Mouse (Mus musculus) small intestine, adult 2 months (tissue): ENCODE measurements at regions not wholly inside any gene's neighbourhood (a gene's known extent, or its start where the extent isn't known, plus 50 kb on each side); places are given as distances from the start of the nearest gene placed in this dataset.

Experiments used
- H3K27ac ChIP-seq: fragments of 200-500 bp; 2 replicates; pipeline ENCODE4 v1.5.1; 2012; ENCODE audit warnings: low read depth, low read length, control low read depth, inconsistent platforms; ENCODE audit not compliant: insufficient read depth
- H3K27me3 ChIP-seq: fragments of 200-500 bp; 2 replicates; pipeline ENCODE4 v1.6.1; 2012; ENCODE audit warnings: mild to moderate bottlenecking, moderate library complexity, low read length, inconsistent platforms; ENCODE audit not compliant: control insufficient read depth, insufficient read depth
- H3K36me3 ChIP-seq: fragments of 200-500 bp; 2 replicates; pipeline ENCODE4 v1.6.1; 2012; ENCODE audit warnings: mild to moderate bottlenecking, low read length, control low read depth, inconsistent platforms; ENCODE audit not compliant: control insufficient read depth, insufficient read depth
- H3K4me1 ChIP-seq: fragments of 200-500 bp; 2 replicates; pipeline ENCODE4 v1.6.1; 2012; ENCODE audit warnings: low read length, inconsistent platforms, mixed read lengths; ENCODE audit not compliant: control insufficient read depth, insufficient read depth, insufficient read length
- H3K4me3 ChIP-seq: fragments of 200-500 bp; 2 replicates; pipeline ENCODE4 v1.5.1; 2012; ENCODE audit warnings: low read depth, mild to moderate bottlenecking, control low read depth, inconsistent platforms, low read length, moderate library complexity
- CTCF ChIP-seq: fragments of 200-500 bp; IDR thresholded peaks from 2 replicates; pipeline ENCODE4 v1.5.1; 2012; ENCODE audit warnings: low read depth, mild to moderate bottlenecking, control low read depth, inconsistent platforms, low read length, moderate library complexity, mixed read lengths; ENCODE audit not compliant: insufficient replicate concordance, insufficient read length; ENCODE audit errors: extremely low read depth
- POLR2A ChIP-seq: fragments of 200-500 bp; IDR thresholded peaks from 2 replicates; pipeline ENCODE4 v1.6.1; 2012; ENCODE audit warnings: low read depth, mild to moderate bottlenecking, control low read depth, inconsistent platforms, low read length, moderate library complexity
- WGBS: fragments of 180-500 bp; shearing (Covaris S2); methylation state at CpG from one replicate; pipeline ENCODE4 v1.1.7; 2018; 5-methylcytosine and 5-hydroxymethylcytosine counted together

- Histone ChIP-seq H3K4me3 (no peak overlapping the region), H3K27ac (no peak overlapping the region), H3K27me3 (no peaks in the 10 kb centered on the region), H3K36me3 (no peaks in the 10 kb centered on the region), H3K4me1 (no peaks in the 10 kb centered on the region)
- no peak for TF ChIP-seq CTCF
- no peak for TF ChIP-seq POLR2A
- whole genome bisulfite sequencing, result 29% methylated on average over 6 of the region's 6 CpGs
These were observed 227.7 kb upstream of the Mgmt start for GRCm38 (mm10) chr7:136666707-136667106.

DNA sequence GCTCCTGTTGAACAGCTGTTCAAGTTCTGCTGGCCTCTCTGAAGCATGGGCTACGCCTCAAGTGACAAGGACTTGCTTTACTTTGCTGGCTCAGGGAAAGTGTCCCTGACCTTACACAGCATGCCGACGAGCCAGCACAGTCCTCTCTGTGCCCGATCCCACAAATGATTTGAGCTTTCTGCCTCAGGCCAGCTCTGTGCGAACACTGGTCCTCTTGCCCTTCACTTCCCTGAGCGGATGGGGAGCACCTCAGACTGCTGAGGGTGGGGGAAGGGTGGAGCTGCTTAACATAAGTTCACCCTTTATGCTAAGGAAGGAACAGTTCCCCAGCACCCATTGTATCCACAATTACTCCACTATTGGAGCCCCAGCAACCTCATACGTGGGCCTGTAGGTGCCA, 223.7 kb upstream of the Mgmt start:
- Histone ChIP-seq H3K27me3 (no peaks in the 10 kb centered on the region), H3K4me3 (no peak overlapping the region), H3K4me1 (no peaks in the 10 kb centered on the region), H3K27ac (no peak overlapping the region), H3K36me3 (no peaks in the 10 kb centered on the region)
- WGBS, result 61% methylated on average over 7 of the region's 7 CpGs
- TF ChIP-seq POLR2A (no peak), CTCF (no peak)

DNA sequence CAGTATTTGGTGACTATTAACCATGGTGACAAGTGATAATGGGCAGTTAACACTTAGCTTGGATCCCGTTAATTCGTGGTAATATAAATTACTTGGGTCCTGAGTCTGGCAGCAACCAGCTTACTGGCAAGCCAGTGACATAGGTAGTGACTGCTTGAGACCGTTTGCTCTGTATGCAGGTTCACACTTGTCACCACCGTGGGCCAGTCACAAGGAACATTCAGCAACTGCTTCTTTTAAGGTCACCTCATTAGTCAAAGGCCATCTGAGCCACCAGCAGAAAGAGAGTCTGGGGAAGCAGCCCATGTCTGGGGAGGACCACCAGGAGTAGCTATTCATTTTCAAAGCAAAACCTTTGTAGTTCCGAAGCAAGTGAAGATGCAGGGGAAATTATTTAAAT, 220.3 kb upstream of the Mgmt start:
- Histone ChIP-seq H3K27ac (no peak overlapping the region), H3K4me1 (no peaks in the 10 kb centered on the region), H3K36me3 (no peaks in the 10 kb centered on the region), H3K27me3 (no peaks in the 10 kb centered on the region), H3K4me3 (no peak overlapping the region)
- 55% methylated on average over 5 of the region's 5 CpGs for WGBS
- TF ChIP-seq CTCF, result no peak
- no peak for TF ChIP-seq POLR2A

GRCm38 (mm10) chr7:136675041-136675440, 219.4 kb upstream of the Mgmt start:
- WGBS, result 46% methylated on average over 5 of the region's 5 CpGs
- no peaks in the 10 kb centered on the region for H3K36me3 ChIP-seq
- H3K27ac ChIP-seq, result no peak overlapping the region
- no peaks in the 10 kb centered on the region for H3K4me1 ChIP-seq
- no peaks in the 10 kb centered on the region for H3K27me3 ChIP-seq
- TF ChIP-seq POLR2A (no peak), CTCF (no peak)
- H3K4me3 ChIP-seq, result no peak overlapping the region

DNA sequence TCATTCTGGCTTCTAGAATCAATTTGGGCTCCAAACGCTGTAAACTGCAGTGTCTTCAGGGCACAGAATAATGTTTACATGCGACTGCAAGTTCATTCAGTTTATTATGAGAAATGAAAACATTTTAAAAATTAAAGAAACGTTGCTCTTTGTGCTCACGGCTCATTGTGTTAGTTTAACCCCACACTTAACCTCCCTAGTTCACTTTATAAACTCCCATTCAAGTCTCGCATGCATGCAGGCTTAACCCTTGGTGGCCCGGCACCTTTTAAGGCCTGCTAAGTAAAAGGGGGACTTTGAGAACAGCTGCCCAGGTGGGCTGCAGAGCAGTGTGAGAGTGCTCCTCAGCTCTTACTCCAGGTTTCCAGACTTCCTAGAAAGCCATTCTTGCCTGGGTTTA, 218.3 kb upstream of the Mgmt start:
- Histone ChIP-seq H3K27me3 (no peaks in the 10 kb centered on the region), H3K36me3 (no peaks in the 10 kb centered on the region), H3K4me3 (no peak overlapping the region), H3K4me1 (no peaks in the 10 kb centered on the region), H3K27ac (no peak overlapping the region)
- TF ChIP-seq CTCF, result no peak
- no peak for TF ChIP-seq POLR2A
- WGBS, result 47% methylated on average over 6 of the region's 6 CpGs

DNA sequence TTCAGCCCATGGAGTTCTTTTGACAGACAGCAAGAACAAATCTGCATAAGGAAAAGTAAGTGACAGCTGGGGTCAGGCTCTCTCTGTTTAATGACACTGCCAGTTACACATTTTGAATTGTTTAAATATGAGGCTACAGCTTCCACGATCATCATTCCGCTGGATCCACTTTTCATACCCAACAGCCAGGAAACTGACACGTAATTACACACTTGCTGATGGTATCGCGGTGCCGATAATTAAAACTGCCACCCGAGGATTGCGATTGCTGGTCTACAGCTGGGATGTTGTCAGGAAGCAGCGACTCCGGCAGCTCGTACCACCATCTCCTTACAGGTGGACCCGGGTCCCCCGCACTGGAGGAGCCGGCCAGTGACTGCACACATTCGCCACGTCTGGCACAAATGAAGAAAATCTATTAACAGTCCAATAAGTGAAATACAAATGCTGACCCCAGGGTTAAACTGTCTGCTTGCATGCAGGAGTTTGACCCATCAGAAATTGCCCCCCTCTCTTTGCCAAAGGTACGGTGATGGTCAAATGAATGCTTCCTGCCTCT, 217.3 kb upstream of the Mgmt start:
- 79% methylated on average over 17 of the region's 17 CpGs for whole genome bisulfite sequencing
- no peak overlapping the region for H3K4me3 ChIP-seq

DNA sequence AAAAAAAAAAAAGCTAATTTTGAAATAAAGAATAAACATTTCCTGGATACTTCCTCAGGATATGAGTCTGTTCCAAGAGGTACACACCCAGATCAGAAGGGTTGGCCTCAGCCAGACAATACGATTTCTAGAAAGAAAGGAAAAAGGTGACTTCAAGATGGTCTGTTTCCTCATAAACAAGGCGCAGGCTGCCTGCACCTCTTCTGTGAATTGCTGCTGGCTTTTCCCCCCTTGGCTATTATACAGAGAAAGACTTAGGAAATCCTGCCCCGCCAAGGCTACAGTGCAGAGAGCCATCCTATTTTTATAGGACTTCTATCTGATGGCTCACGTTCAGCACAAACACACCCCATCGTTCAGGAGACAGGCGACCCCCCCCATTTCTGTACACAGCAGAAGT, 204.8 kb upstream of the Mgmt start:
- no peak overlapping the region for H3K27ac ChIP-seq
- peaks cover 2% of the 10 kb centered on the region; the same call in 1 of the 2 replicates for H3K27me3 ChIP-seq
- no peaks in the 10 kb centered on the region for H3K4me1 ChIP-seq
- H3K4me3 ChIP-seq, result no peak overlapping the region
- no peaks in the 10 kb centered on the region for H3K36me3 ChIP-seq
- 15% methylated on average over 6 of the region's 6 CpGs for WGBS
- TF ChIP-seq POLR2A (no peak), CTCF (no peak)

More for the DNA sequence above, 217.3 kb upstream of the Mgmt start:
- Histone ChIP-seq H3K36me3 (no peaks in the 10 kb centered on the region), H3K4me1 (no peaks in the 10 kb centered on the region), H3K27me3 (no peaks in the 10 kb centered on the region), H3K27ac (no peak overlapping the region)
- no peak for TF ChIP-seq CTCF
- no peak for TF ChIP-seq POLR2A

- Histone ChIP-seq H3K4me3 (no peak overlapping the region), H3K36me3 (no peaks in the 10 kb centered on the region), H3K4me1 (no peaks in the 10 kb centered on the region), H3K27me3 (0 out of 2 replicates have a peak, but pooled peaks cover 2% of the 10 kb centered on the region), H3K27ac (no peak overlapping the region)
- WGBS, result 94% methylated on average over 1 of the region's 1 CpGs
- TF ChIP-seq POLR2A, result no peak
- TF ChIP-seq CTCF, result no peak
These were observed 188.2 kb upstream of the Mgmt start for GRCm38 (mm10) chr7:136706246-136706645.
